Mouse (Mus musculus) erythroblast, embryonic 14.5 days (primary cell): ENCODE results near the gene Krtap31-2. TPM values are rescaled to one million over a fixed set of nuclear protein-coding genes. Genes with fewer than 3 reads are reported as not detected.

Source experiments
- H3K27me3 ChIP-seq: 2 replicates; pipeline ENCODE4 v1.6.1; 2012; ENCODE audit warnings: inconsistent platforms; ENCODE audit not compliant: control insufficient read depth
- H3K36me3 ChIP-seq: 2 replicates; pipeline ENCODE4 v1.6.1; 2012; ENCODE audit warnings: mild to moderate bottlenecking, inconsistent platforms; ENCODE audit not compliant: control insufficient read depth
- H3K4me1 ChIP-seq: 2 replicates; pipeline ENCODE4 v1.6.1; 2012; ENCODE audit warnings: inconsistent platforms; ENCODE audit not compliant: control insufficient read depth
- H3K4me3 ChIP-seq: replicated peaks from 2 replicates; pipeline ENCODE3; 2012; ENCODE audit warnings: moderate library complexity, mild to moderate bottlenecking, inconsistent platforms
- H3K9me3 ChIP-seq: 2 replicates; pipeline ENCODE4 v1.6.1; 2012; ENCODE audit warnings: low read length, inconsistent platforms, mixed read lengths; ENCODE audit not compliant: control insufficient read depth
- GATA1 ChIP-seq: IDR thresholded peaks from 2 replicates; pipeline ENCODE4 v1.6.1; 2012; ENCODE audit warnings: low read length, inconsistent platforms, mixed read lengths
- TAL1 ChIP-seq: IDR thresholded peaks from 3 replicates; pipeline ENCODE4 v1.6.1; 2012; ENCODE audit warnings: low read length, inconsistent platforms, mixed read lengths
- polyA plus RNA-seq: library from polyadenylated mRNA; stranded (reverse); fragments of >175 nt; gene quantifications from 2 replicates; pipeline ENCODE4 v1.2.3, GENCODE M21; 2012

Krtap31-2 gene
- polyA plus RNA-seq, 1 experiment, result not detected

DNA sequence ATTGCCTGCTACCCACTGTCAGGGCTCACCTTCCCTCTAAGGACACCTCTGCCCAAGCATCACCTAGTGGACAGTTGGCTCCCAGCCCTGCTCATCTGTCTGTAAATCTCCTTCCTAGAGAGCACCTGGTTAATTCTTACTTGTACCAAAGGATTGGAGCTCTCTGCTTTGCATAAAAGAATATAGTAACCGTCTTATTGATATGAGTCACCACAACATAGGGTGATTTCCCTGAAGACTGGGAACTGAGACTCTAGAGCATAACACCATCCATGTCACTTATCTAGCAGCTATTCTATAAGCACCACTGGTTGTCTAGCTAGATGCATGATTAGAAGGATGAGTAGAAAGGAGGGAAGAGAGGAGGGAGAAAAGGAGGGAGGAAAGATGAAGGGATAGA is 47.4 kb downstream of the Krtap31-2 start:
- H3K4me1 ChIP-seq, result no peaks in the 10 kb centered on the region
- no peak overlapping the region for H3K4me3 ChIP-seq
- TF ChIP-seq GATA1 (no peak), TAL1 (no peak)
- no peaks in the 10 kb centered on the region; the same call in 1 of the 2 replicates for H3K27me3 ChIP-seq
- H3K9me3 ChIP-seq, result peaks cover 34% of the 10 kb centered on the region
- no peaks in the 10 kb centered on the region for H3K36me3 ChIP-seq

DNA sequence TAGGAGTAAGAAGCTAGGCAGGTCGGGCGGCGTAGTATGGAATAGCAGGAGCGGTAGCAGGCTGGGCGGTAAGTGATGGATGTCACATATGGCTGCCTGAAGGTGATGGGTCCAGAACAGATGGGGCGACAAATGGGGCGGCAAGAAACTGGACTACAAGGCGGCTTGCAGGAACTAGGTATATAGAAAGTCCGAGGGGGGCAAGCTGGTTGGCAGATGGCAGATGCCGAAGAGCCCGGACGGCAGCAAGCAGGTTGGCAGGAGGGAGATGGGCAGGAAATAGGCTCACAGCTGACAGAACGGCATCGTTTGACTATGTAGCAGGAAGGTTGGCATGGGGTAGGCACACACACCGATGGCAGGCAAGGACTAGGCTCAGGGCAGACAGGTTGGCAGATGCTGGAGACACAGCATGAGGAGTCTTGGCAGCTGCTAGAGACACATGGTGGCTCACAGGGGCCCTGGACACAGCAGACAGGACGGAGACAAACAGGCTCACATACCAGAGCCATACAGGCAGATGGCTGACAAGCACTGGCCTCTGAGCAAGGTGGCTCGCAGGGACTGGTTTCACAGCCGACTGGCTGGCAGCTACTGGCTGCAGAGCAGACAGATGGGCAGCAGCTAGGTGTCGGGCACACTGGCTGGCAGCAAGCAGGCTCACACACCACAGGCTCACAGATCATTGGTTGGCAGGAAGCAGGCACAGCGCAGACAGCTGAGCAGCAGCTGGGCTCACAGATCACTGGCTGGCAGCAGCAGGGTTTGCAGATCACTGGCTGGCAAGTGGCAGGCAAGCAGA is 49.4 kb downstream of the Krtap31-2 start:
- no peaks in the 10 kb centered on the region for H3K4me1 ChIP-seq
- H3K9me3 ChIP-seq, result peaks cover 24% of the 10 kb centered on the region
- TF ChIP-seq TAL1 (no peak), GATA1 (no peak)
- H3K27me3 ChIP-seq, result no peaks in the 10 kb centered on the region; the same call in 1 of the 2 replicates
- H3K4me3 ChIP-seq, result no peak overlapping the region
- no peaks in the 10 kb centered on the region for H3K36me3 ChIP-seq

- H3K27me3 ChIP-seq, result no peaks in the 10 kb centered on the region; the same call in 1 of the 2 replicates
- H3K9me3 ChIP-seq, result peaks cover 19% of the 10 kb centered on the region
- no peak within 1 kb of the TSS for H3K4me3 ChIP-seq
- TF ChIP-seq TAL1 (no peak), GATA1 (no peak)
- H3K4me1 ChIP-seq, result no peaks in the 10 kb centered on the region
- no peaks in the 10 kb centered on the region for H3K36me3 ChIP-seq
Observed at GRCm38 (mm10) chr11:99986180-99986647, 50.1 kb downstream of the Krtap31-2 start, which contains the start of gene Krtap16-1. TSS of gene Krtap16-1 (minus strand) at chr11:99986597.

Other genes with a start within 250 kb of the Krtap31-2 start
- not detected in 2 replicates for gene Gm14190, start 245.6 kb upstream of the Krtap31-2 start, polyA plus RNA-seq
- not detected in 2 replicates for gene Gm14180, start 202.0 kb upstream of the Krtap31-2 start, polyA plus RNA-seq
- gene Gm11595, start 163.4 kb upstream of the Krtap31-2 start, polyA plus RNA-seq, result not detected in 2 replicates
- gene Krtap4-8, start 155.6 kb upstream of the Krtap31-2 start, polyA plus RNA-seq, result not detected in 2 replicates
- gene Krtap4-9, start 151.1 kb upstream of the Krtap31-2 start, polyA plus RNA-seq, result not detected in 2 replicates
- gene Gm11596, start 142.8 kb upstream of the Krtap31-2 start, polyA plus RNA-seq, result not detected in 2 replicates
- gene Gm11569, start 137.4 kb upstream of the Krtap31-2 start, polyA plus RNA-seq, result not detected in 2 replicates
- not detected in 2 replicates for gene Gm11554, start 131.8 kb upstream of the Krtap31-2 start, polyA plus RNA-seq
- not detected in 2 replicates for gene Krtap4-13, start 126.4 kb upstream of the Krtap31-2 start, polyA plus RNA-seq
- not detected in 2 replicates for gene Gm11564, start 120.6 kb upstream of the Krtap31-2 start, polyA plus RNA-seq
- gene 2300003K06Rik, start 98.2 kb upstream of the Krtap31-2 start, polyA plus RNA-seq, result not detected in 2 replicates
- gene Krtap4-16, start 84.7 kb upstream of the Krtap31-2 start, polyA plus RNA-seq, result not detected in 2 replicates
- 0.04 TPM in 1 of 2 replicates, not detected in the other for gene Gm11568, start 78.4 kb upstream of the Krtap31-2 start, polyA plus RNA-seq
- gene Gm11559, start 71.8 kb upstream of the Krtap31-2 start, polyA plus RNA-seq, result not detected in 2 replicates
- not detected in 2 replicates for gene Krtap9-1, start 62.9 kb upstream of the Krtap31-2 start, polyA plus RNA-seq
- gene Gm11567, start 57.1 kb upstream of the Krtap31-2 start, polyA plus RNA-seq, result not detected in 2 replicates
- not detected in 2 replicates for gene Krtap31-1, start 28.4 kb upstream of the Krtap31-2 start, polyA plus RNA-seq
- not detected in 2 replicates for gene Gm11565, start 21.5 kb upstream of the Krtap31-2 start, polyA plus RNA-seq
- not detected in 2 replicates for gene Krtap9-5, start 12.2 kb downstream of the Krtap31-2 start, polyA plus RNA-seq
- not detected in 2 replicates for gene Krtap29-1, start 42.8 kb downstream of the Krtap31-2 start, polyA plus RNA-seq
- gene Krtap16-1, start 50.3 kb downstream of the Krtap31-2 start, polyA plus RNA-seq, result not detected in 2 replicates
- gene Krtap17-1, start 57.7 kb downstream of the Krtap31-2 start, polyA plus RNA-seq, result not detected in 2 replicates
- not detected in 2 replicates for gene Krt33a, start 79.9 kb downstream of the Krtap31-2 start, polyA plus RNA-seq
- gene Krt33b, start 93.6 kb downstream of the Krtap31-2 start, polyA plus RNA-seq, result not detected in 2 replicates
- gene Krt34, start 105.3 kb downstream of the Krtap31-2 start, polyA plus RNA-seq, result not detected in 2 replicates
- not detected in 2 replicates for gene Krt31, start 114.3 kb downstream of the Krtap31-2 start, polyA plus RNA-seq
- gene Krt32, start 151.9 kb downstream of the Krtap31-2 start, polyA plus RNA-seq, result not detected in 2 replicates
- not detected in 2 replicates for gene Krt35, start 159.9 kb downstream of the Krtap31-2 start, polyA plus RNA-seq
- not detected in 2 replicates for gene Krt36, start 169.3 kb downstream of the Krtap31-2 start, polyA plus RNA-seq
- gene Krt13, start 185.3 kb downstream of the Krtap31-2 start, polyA plus RNA-seq, result not detected in 2 replicates
- gene Krt15, start 199.6 kb downstream of the Krtap31-2 start, polyA plus RNA-seq, result 0.29 and 0.31 TPM in 2 replicates
- not detected in 2 replicates for gene Krt19, start 212.4 kb downstream of the Krtap31-2 start, polyA plus RNA-seq